Mouse (Mus musculus) lung, postnatal 0 days (tissue): ENCODE results near the gene Zfp457. TPM values are rescaled to one million over a fixed set of nuclear protein-coding genes. Genes with fewer than 3 reads are reported as not detected.
A peak's percentile ranks its signal among the peaks of the same experiment; 100 is the strongest.

Source experiments
- ATAC-seq: fragments of 200-750 bp; cut with Nextera tagmentation; 2 replicates; pipeline ENCODE4 v1.8.0; 2017; ENCODE audit warnings: moderate library complexity
- DNase-seq: peaks from one replicate; pipeline ENCODE4 v3.0.0-alpha.2; 2016; ENCODE audit warnings: low spot score
- H3K27ac ChIP-seq: fragments of 300-500 bp; sonication (generic); 2 replicates; pipeline ENCODE4 v1.5.1; 2014; ENCODE audit warnings: antibody characterized with exemption, mild to moderate bottlenecking, low read length, mixed read lengths
- H3K27me3 ChIP-seq: fragments of 300-500 bp; sonication (generic); replicated peaks from 2 replicates; pipeline ENCODE4 v1.6.1; 2014; ENCODE audit warnings: low read length, mixed read lengths; ENCODE audit not compliant: insufficient read depth
- H3K36me3 ChIP-seq: fragments of 300-500 bp; sonication (generic); 2 replicates; pipeline ENCODE4 v1.6.1; 2014; ENCODE audit warnings: low read length, mixed read lengths; ENCODE audit not compliant: insufficient read depth
- H3K4me1 ChIP-seq: fragments of 300-500 bp; sonication (generic); 2 replicates; pipeline ENCODE4 v1.6.1; 2014; ENCODE audit warnings: antibody characterized with exemption, low read depth, low read length, mixed read lengths; ENCODE audit not compliant: insufficient read depth
- H3K4me2 ChIP-seq: fragments of 300-500 bp; sonication (generic); replicated peaks from 2 replicates; pipeline ENCODE4 v1.6.1; 2014; ENCODE audit warnings: low read depth, mild to moderate bottlenecking, low read length, moderate library complexity, mixed read lengths
- H3K4me3 ChIP-seq: fragments of 300-500 bp; sonication (generic); 2 replicates; pipeline ENCODE4 v1.5.1; 2014; ENCODE audit warnings: low read depth, low read length
- H3K9ac ChIP-seq: fragments of 300-500 bp; sonication (generic); replicated peaks from 2 replicates; pipeline ENCODE4 v1.6.1; 2014; ENCODE audit warnings: low read depth, mild to moderate bottlenecking
- H3K9me3 ChIP-seq: fragments of 300-500 bp; sonication (generic); 2 replicates; pipeline ENCODE4 v1.6.1; 2016; ENCODE audit warnings: low read length, mixed read lengths
- CTCF ChIP-seq: IDR thresholded peaks from 2 replicates; pipeline ENCODE4 v1.5.1; 2016; ENCODE audit warnings: antibody characterized with exemption, mild to moderate bottlenecking
- EP300 ChIP-seq: IDR thresholded peaks from 2 replicates; pipeline ENCODE4 v1.6.1; 2016; ENCODE audit warnings: antibody characterized with exemption, mild to moderate bottlenecking, control low read depth
- WGBS: fragments of 180-500 bp; shearing (Covaris S2); extraction: QIAGEN DNeasy Blood & Tissue Kit; methylation state at CpG from one replicate; pipeline ENCODE4 v1.1.7; 2014; 5-methylcytosine and 5-hydroxymethylcytosine counted together
- polyA plus RNA-seq: library from polyadenylated mRNA; unstranded; fragments of >200 nt; fragmentation: Nextera tagmentation; extraction: Ambion mirVana; gene quantifications from 2 replicates; pipeline ENCODE4 v1.2.1, GENCODE M21; 2015

Zfp457 gene
- polyA plus RNA-seq: 0.40 and 0.62 TPM in 2 replicates

DNA sequence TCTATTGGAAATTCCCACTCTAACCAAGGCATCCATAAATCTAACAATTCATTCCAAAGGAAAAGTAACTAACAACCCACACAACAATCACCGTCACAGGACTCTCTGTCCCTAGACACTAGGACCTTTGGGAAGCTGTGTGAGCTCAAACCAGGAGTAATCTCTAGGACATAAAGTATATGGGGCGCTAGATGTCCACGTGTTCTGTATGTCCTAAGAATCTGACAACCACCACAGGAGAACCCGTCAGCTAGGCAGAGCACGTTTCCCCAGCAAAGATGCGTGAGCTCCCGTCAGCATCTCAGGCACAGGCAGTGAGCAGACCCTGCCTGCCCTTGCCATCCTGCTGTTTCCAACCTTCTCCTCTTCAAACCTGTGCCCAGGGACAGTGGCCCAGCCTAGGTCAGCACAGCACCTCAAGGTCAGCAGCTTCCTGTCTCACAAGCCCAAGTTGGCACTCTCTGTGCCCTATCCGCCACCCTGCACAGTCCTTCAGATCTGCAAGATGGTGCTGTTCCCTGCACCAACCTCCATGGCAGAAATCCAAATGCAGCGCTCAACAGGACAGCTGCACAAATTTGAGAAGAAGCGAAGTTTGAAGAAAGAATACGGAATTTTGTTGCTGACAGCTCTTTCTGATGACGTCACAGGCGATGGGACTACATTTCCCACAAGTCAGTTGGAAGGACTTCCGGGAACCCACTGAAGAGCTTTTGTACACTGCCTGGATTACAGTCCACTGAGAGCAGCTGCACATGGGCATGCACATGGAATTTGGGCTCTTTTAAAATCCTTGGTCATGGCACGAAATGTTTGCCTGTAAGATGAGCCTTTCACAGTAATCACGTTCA, at the start of gene Zfp457:
Gene Zfp457 (minus strand): TSS at position 664 of the 851 bp plus-strand sequence.
- Histone ChIP-seq H3K27ac (0 out of 2 replicates have a peak within 1 kb of the TSS, but pooled peaks have one; percentile 27), H3K4me1 (no peaks in the 10 kb centered on the region), H3K27me3 (no peaks in the 10 kb centered on the region), H3K36me3 (no peaks in the 10 kb centered on the region), H3K4me3 (peak within 1 kb of the TSS; percentile 64), H3K4me2 (peak within 1 kb of the TSS; percentile 84), H3K9me3 (no peaks in the 10 kb centered on the region), H3K9ac (peak within 1 kb of the TSS; percentile 60)
- 8% methylated on average over 16 of the region's 16 CpGs for WGBS
- no peak for TF ChIP-seq EP300
- peak; percentile 7; the same call in 1 of the 2 replicates for TF ChIP-seq CTCF
- ATAC-seq (peak; percentile 98), DNase-seq (peak; percentile 96)

DNA sequence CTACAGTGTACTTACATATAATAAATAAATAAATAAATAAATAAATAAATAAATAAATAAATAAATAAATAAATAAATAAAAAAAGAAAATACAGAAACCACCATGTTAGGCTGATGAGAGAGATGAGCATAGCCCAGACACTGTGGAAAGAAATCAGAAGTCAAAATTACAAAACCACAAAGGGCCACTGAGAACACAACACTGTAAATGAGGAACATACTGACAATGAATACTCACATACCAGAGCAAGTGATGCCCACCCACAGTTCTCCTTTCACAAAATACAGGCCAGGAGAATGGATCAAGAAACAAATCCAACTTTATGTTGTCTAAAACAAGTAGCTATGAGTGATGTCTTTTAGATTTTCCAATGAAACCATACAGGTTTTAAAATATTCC, 45.6 kb upstream of the Zfp457 start:
- H3K4me3 ChIP-seq: no peak overlapping the region
- H3K9me3 ChIP-seq: no peaks in the 10 kb centered on the region
- no peak for DNase-seq
- H3K4me1 ChIP-seq: no peaks in the 10 kb centered on the region
- H3K27ac ChIP-seq: no peak overlapping the region
- ATAC-seq: no peak
- no peaks in the 10 kb centered on the region for H3K27me3 ChIP-seq
- no peak overlapping the region for H3K4me2 ChIP-seq
- no peak for TF ChIP-seq EP300
- no peak overlapping the region for H3K9ac ChIP-seq
- no peaks in the 10 kb centered on the region for H3K36me3 ChIP-seq

DNA sequence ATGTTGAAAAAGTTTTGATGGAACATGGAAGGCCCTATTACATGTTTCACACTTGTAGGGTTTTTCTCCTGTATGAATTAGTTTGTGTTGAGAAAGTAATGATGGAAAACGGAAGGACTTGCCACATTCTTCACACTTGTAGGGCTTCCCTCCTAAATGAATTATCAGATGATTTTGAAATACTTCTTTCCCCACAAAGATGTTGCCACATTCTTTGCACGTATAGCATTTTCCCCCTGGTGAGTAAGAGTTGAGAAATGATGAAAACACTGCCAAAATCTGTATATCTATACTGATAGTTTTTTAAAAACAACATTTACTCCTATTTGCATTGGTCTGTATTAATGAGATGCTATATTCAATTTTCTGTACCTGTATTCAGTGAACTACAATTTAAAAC, 37.1 kb upstream of the Zfp457 start:
- H3K9ac ChIP-seq: no peak overlapping the region
- TF ChIP-seq EP300: no peak
- no peak for TF ChIP-seq CTCF
- DNase-seq (no peak), ATAC-seq (no peak)
- 78% methylated on average over 2 of the region's 2 CpGs for WGBS
- no peak overlapping the region for H3K27ac ChIP-seq
- H3K9me3 ChIP-seq: no peaks in the 10 kb centered on the region
- H3K27me3 ChIP-seq: no peaks in the 10 kb centered on the region
- no peaks in the 10 kb centered on the region for H3K36me3 ChIP-seq
- H3K4me3 ChIP-seq: no peak overlapping the region
- no peak overlapping the region for H3K4me2 ChIP-seq
- H3K4me1 ChIP-seq: no peaks in the 10 kb centered on the region

DNA sequence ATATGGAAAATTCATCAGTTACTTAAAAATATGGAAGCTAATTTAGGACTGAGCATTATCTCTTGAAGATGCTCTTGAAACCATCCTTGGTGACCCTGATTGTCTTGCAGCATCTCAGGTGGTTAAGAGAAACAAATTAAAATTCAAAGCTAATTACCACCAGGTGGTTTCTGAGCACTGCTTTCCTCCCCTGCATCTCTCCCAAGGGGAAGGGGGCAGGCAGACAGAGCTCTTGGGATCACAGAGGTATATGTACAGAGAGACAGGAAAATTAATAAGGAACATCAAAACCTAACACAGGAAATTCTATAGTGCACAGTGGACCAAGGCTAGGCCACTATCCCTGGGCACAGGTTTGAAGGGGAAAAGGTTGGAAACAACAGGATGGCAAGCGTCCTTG, 26.6 kb upstream of the Zfp457 start:
- H3K4me2 ChIP-seq: peak overlapping the region; percentile 75
- H3K27me3 ChIP-seq: no peaks in the 10 kb centered on the region
- 41% methylated on average over 1 of the region's 1 CpGs for WGBS
- peak overlapping the region; percentile 72 for H3K27ac ChIP-seq
- H3K4me3 ChIP-seq: peak overlapping the region; percentile 49
- H3K4me1 ChIP-seq: peaks cover 5% of the 10 kb centered on the region; the same call in 1 of the 2 replicates
- no peaks in the 10 kb centered on the region for H3K9me3 ChIP-seq
- TF ChIP-seq EP300 (no peak), CTCF (no peak)
- peak overlapping the region; percentile 44; the same call in 1 of the 2 replicates for H3K9ac ChIP-seq
- DNase-seq: no peak
- no peaks in the 10 kb centered on the region for H3K36me3 ChIP-seq
- peak; percentile 11; the same call in 1 of the 2 replicates for ATAC-seq

DNA sequence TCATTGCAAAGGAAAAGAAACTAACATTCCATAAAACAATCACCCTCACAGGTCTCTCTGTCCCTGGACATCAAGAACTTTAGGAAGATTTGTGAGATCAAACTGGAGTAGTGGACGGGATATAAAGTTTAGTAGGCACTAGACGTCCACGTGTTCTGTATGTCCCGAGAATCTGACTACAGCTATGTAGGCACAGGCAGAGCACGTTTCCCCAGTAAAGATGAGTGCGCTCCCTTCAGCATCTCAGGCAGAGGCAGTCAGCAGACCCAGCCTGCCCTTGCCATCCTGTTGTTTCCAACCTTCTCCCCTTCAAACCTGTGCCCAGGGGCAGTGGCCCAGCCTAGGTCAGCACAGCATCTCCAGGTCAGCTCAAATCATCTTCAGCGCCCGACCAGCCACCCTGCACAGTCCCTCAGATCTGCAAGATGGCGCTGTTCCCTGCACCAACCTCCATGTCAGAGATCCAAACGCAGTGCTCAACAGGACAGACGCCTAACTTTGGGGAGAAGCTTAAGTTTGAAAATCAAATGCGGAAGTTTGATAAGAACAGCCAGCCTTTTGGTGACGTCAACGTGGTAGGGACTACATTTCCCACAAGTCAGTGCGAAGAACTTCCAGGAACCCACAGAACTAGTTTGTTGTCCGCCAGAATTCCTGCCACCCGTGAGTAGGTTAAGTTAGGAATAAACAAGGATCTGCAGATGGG, 25.9 kb upstream of the Zfp457 start, which contains the start of gene Zfp595:
Gene Zfp595 (minus strand): TSS at position 552 of the 706 bp plus-strand sequence.
- peak; percentile 96 for DNase-seq
- peak within 1 kb of the TSS; percentile 49 for H3K4me3 ChIP-seq
- peak; percentile 96 for ATAC-seq
- no peaks in the 10 kb centered on the region for H3K9me3 ChIP-seq
- H3K36me3 ChIP-seq: no peaks in the 10 kb centered on the region
- WGBS: 9% methylated on average over 17 of the region's 17 CpGs
- peaks cover 5% of the 10 kb centered on the region; the same call in 1 of the 2 replicates for H3K4me1 ChIP-seq
- no peaks in the 10 kb centered on the region for H3K27me3 ChIP-seq
- H3K4me2 ChIP-seq: peak within 1 kb of the TSS; percentile 75
- TF ChIP-seq EP300 (peak; percentile 52), CTCF (peak; percentile 78)
- peak within 1 kb of the TSS; percentile 72 for H3K27ac ChIP-seq
- peak within 1 kb of the TSS; percentile 44; the same call in 1 of the 2 replicates for H3K9ac ChIP-seq

DNA sequence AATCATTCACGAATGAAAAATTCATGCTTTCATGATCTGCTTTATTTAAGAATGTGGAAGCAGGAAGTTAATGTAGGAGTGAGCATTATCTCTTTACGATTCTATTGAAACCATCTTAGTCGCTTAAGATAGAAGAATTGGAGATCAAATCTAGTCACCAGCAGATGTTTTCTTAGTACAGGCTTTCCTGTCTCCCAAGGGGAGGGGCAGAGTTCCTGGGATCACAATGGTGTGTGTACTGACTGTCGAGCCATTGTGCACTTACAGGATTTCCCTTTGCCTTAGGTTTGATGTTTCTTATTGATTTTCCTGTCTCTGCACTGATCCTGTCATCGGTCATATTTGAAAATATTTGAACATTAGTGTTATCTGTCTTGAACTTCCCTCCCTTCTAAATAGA, 433 bp upstream of the Zfp457 start:
- peak; percentile 8 for DNase-seq
- Histone ChIP-seq H3K27me3 (no peaks in the 10 kb centered on the region), H3K4me1 (no peaks in the 10 kb centered on the region), H3K27ac (no peak overlapping the region), H3K36me3 (no peaks in the 10 kb centered on the region), H3K4me3 (peak overlapping the region; percentile 64), H3K4me2 (peak overlapping the region; percentile 84), H3K9me3 (no peaks in the 10 kb centered on the region), H3K9ac (peak overlapping the region; percentile 60; the same call in 1 of the 2 replicates)
- TF ChIP-seq CTCF: no peak
- no peak for TF ChIP-seq EP300
- WGBS: 23% methylated on average over 5 of the region's 5 CpGs
- peak; percentile 54 for ATAC-seq
